Mouse (Mus musculus) lung, postnatal 0 days (tissue): ENCODE data around the gene Dock3. TPM values are rescaled to one million over a fixed set of nuclear protein-coding genes. Genes with fewer than 3 reads are reported as not detected.

Experiments
- ATAC-seq: fragments of 200-750 bp; cut with Nextera tagmentation; 2 replicates; pipeline ENCODE4 v1.8.0; 2017; ENCODE audit warnings: moderate library complexity
- DNase-seq: peaks from one replicate; pipeline ENCODE4 v3.0.0-alpha.2; 2016; ENCODE audit warnings: low spot score
- H3K27ac ChIP-seq: fragments of 300-500 bp; sonication (generic); 2 replicates; pipeline ENCODE4 v1.5.1; 2014; ENCODE audit warnings: antibody characterized with exemption, mild to moderate bottlenecking, low read length, mixed read lengths
- H3K27me3 ChIP-seq: fragments of 300-500 bp; sonication (generic); replicated peaks from 2 replicates; pipeline ENCODE4 v1.6.1; 2014; ENCODE audit warnings: low read length, mixed read lengths; ENCODE audit not compliant: insufficient read depth
- H3K36me3 ChIP-seq: fragments of 300-500 bp; sonication (generic); 2 replicates; pipeline ENCODE4 v1.6.1; 2014; ENCODE audit warnings: low read length, mixed read lengths; ENCODE audit not compliant: insufficient read depth
- H3K4me1 ChIP-seq: fragments of 300-500 bp; sonication (generic); 2 replicates; pipeline ENCODE4 v1.6.1; 2014; ENCODE audit warnings: antibody characterized with exemption, low read depth, low read length, mixed read lengths; ENCODE audit not compliant: insufficient read depth
- H3K4me2 ChIP-seq: fragments of 300-500 bp; sonication (generic); replicated peaks from 2 replicates; pipeline ENCODE4 v1.6.1; 2014; ENCODE audit warnings: low read depth, mild to moderate bottlenecking, low read length, moderate library complexity, mixed read lengths
- H3K4me3 ChIP-seq: fragments of 300-500 bp; sonication (generic); 2 replicates; pipeline ENCODE4 v1.5.1; 2014; ENCODE audit warnings: low read depth, low read length
- H3K9ac ChIP-seq: fragments of 300-500 bp; sonication (generic); replicated peaks from 2 replicates; pipeline ENCODE4 v1.6.1; 2014; ENCODE audit warnings: low read depth, mild to moderate bottlenecking
- H3K9me3 ChIP-seq: fragments of 300-500 bp; sonication (generic); 2 replicates; pipeline ENCODE4 v1.6.1; 2016; ENCODE audit warnings: low read length, mixed read lengths
- CTCF ChIP-seq: IDR thresholded peaks from 2 replicates; pipeline ENCODE4 v1.5.1; 2016; ENCODE audit warnings: antibody characterized with exemption, mild to moderate bottlenecking
- EP300 ChIP-seq: IDR thresholded peaks from 2 replicates; pipeline ENCODE4 v1.6.1; 2016; ENCODE audit warnings: antibody characterized with exemption, mild to moderate bottlenecking, control low read depth
- WGBS: fragments of 180-500 bp; shearing (Covaris S2); extraction: QIAGEN DNeasy Blood & Tissue Kit; methylation state at CpG from one replicate; pipeline ENCODE4 v1.1.7; 2014; 5-methylcytosine and 5-hydroxymethylcytosine counted together
- microRNA-seq: library from miRNA; unstranded; fragments of <30 nt; microRNA quantifications from one replicate; pipeline ENCODE4, GENCODE M21; 2016
- polyA plus RNA-seq: library from polyadenylated mRNA; unstranded; fragments of >200 nt; fragmentation: Nextera tagmentation; extraction: Ambion mirVana; gene quantifications from 2 replicates; pipeline ENCODE4 v1.2.1, GENCODE M21; 2015

The Dock3 gene
- polyA plus RNA-seq, 1 experiment from 2014 or later, result 0.08 TPM

DNA sequence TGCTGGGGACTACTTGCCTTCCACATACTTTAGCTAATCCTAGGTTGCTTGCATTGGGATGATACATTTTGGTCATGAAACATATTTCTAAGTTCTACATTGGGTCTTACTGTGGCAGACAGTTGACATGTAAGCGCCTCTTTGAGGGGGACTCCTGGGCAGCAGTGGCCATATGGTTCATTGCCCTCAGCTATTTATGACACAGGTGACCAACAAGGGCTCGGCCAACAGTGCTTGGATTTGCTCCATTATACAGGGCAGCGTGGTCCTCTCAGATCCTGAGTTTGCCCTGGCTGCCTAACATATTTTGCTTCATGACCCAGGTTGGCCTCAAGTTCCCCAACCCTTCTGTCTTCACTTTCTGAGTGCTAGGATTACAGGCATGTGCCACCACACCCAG, 355.0 kb downstream of the Dock3 start:
- peaks cover 13% of the 10 kb centered on the region; the same call in 1 of the 2 replicates for H3K36me3 ChIP-seq
- no peak for ATAC-seq

DNA sequence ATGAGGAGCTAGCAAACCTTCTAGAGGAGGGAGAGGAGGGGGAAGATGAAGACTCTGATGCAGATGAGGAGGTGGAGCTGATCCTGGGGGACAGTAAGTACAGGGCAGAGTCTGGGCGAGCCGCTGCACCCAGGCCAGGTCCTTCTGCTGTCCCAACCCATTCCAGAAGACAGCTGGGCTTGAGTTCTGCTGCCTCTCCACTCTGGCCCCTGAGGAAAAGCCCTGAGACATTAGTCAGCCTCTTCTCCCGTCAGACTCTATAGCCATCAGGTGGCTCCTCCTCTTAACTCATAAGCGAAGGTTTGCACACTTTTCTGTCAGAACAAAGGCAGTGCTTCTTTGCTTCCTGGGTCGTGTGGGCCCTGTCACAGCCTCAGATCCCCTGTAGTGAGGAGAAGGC, 357.5 kb downstream of the Dock3 start:
- no peak for TF ChIP-seq EP300
- no peak for TF ChIP-seq CTCF
- no peak overlapping the region for H3K9ac ChIP-seq
- no peak overlapping the region for H3K27ac ChIP-seq
- no peaks in the 10 kb centered on the region for H3K4me1 ChIP-seq
- no peak overlapping the region for H3K4me2 ChIP-seq
- DNase-seq, result no peak
- H3K27me3 ChIP-seq, result no peaks in the 10 kb centered on the region
- no peak overlapping the region for H3K4me3 ChIP-seq
- no peak for ATAC-seq
- H3K36me3 ChIP-seq, result peaks cover 13% of the 10 kb centered on the region; the same call in 1 of the 2 replicates
- 78% methylated on average over 5 of the region's 5 CpGs for WGBS
- no peaks in the 10 kb centered on the region for H3K9me3 ChIP-seq

More for the DNA sequence above, 355.0 kb downstream of the Dock3 start:
- Histone ChIP-seq H3K4me1 (no peaks in the 10 kb centered on the region), H3K4me3 (no peak overlapping the region), H3K4me2 (no peak overlapping the region), H3K27me3 (no peaks in the 10 kb centered on the region), H3K9ac (no peak overlapping the region), H3K9me3 (no peaks in the 10 kb centered on the region), H3K27ac (no peak overlapping the region)
- TF ChIP-seq EP300, result no peak
- TF ChIP-seq CTCF, result no peak
- DNase-seq, result no peak
- WGBS, result 89% methylated on average over 3 of the region's 3 CpGs

DNA sequence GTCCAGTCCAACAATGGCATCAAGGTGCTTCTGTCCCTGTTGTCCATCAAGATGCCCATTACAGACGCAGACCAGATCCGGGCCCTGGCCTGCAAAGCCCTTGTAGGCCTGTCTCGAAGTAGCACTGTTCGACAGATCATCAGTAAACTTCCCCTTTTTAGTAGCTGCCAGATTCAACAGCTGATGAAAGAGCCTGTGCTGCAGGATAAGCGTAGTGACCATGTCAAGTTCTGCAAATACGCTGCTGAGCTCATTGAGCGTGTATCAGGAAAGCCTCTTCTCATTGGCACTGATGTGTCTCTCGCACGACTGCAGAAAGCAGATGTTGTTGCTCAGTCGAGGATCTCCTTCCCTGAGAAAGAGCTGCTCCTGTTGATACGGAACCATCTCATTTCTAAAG, 373.7 kb downstream of the Dock3 start:
- TF ChIP-seq EP300 (no peak), CTCF (no peak)
- 87% methylated on average over 11 of the region's 11 CpGs for WGBS

DNA sequence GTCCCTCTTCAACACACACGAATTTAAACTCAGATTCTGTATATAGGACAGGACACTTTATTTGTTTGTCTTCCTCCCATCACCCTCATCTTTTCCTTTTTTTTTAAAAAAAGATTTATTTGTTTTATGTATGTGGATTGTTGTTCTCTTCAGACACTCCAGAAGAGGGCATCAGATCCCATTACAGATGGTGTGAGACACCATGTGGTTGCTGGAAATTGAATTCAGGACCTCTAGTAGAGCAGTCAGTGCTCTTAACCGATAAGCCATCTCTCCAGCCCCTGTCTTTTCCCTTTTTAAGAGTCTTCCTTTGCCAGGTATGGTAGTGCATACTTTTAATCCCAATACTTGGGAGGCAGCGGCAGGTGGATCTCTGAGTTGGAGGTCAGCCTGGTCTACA, 375.0 kb downstream of the Dock3 start:
- ATAC-seq (no peak), DNase-seq (no peak)
- Histone ChIP-seq H3K36me3 (peaks cover 29% of the 10 kb centered on the region), H3K4me1 (no peaks in the 10 kb centered on the region), H3K27me3 (no peaks in the 10 kb centered on the region), H3K27ac (no peak overlapping the region), H3K4me2 (no peak overlapping the region), H3K9ac (no peak overlapping the region), H3K9me3 (no peaks in the 10 kb centered on the region), H3K4me3 (no peak overlapping the region)
- 71% methylated on average over 3 of the region's 3 CpGs for WGBS
- TF ChIP-seq CTCF, result no peak

More for the DNA sequence above, 373.7 kb downstream of the Dock3 start:
- ATAC-seq (no peak), DNase-seq (no peak)
- H3K27me3 ChIP-seq, result no peaks in the 10 kb centered on the region
- H3K4me2 ChIP-seq, result no peak overlapping the region
- peaks cover 29% of the 10 kb centered on the region for H3K36me3 ChIP-seq
- no peak overlapping the region for H3K4me3 ChIP-seq
- no peak overlapping the region for H3K27ac ChIP-seq
- H3K9me3 ChIP-seq, result no peaks in the 10 kb centered on the region
- H3K4me1 ChIP-seq, result no peaks in the 10 kb centered on the region
- no peak overlapping the region for H3K9ac ChIP-seq

Small RNA genes lying within 50 kb of the gene (microRNA-seq; reads per million reads assigned to microRNA genes)
- gene Gm22238, result not detected

Other genes starting within 250 kb of the Dock3 start
- 22.9 and 24.6 TPM in 2 replicates for gene Mapkapk3, start 58.0 kb upstream of the Dock3 start, polyA plus RNA-seq
- gene Cish, start 64.1 kb upstream of the Dock3 start, polyA plus RNA-seq, result 49.2 and 52.3 TPM in 2 replicates
- 5.9 and 8.3 TPM in 2 replicates for gene Hemk1, start 106.4 kb upstream of the Dock3 start, polyA plus RNA-seq
- 0.23 and 0.36 TPM in 2 replicates for gene 6430571L13Rik, start 108.7 kb upstream of the Dock3 start, polyA plus RNA-seq
- 0.04 TPM in 1 of 2 replicates, not detected in the other for gene Cacna2d2, start 167.7 kb upstream of the Dock3 start, polyA plus RNA-seq